Mouse (Mus musculus) frontal cortex, adult 2 months (tissue): ENCODE measurements around the gene Ldlrad3. TPM values are rescaled to one million over a fixed set of nuclear protein-coding genes. Genes with fewer than 3 reads are reported as not detected.

Source experiments
- DNase-seq, 2 experiments: peaks; one replicate each; pipeline ENCODE4 v3.0.0; 2022; ENCODE audit warnings: low spot score in 1 of 2; ENCODE audit errors: extremely low spot score in 1 of 2
- polyA plus RNA-seq: library from polyadenylated mRNA; depleted of rRNA; stranded (reverse); fragments of >200 nt; gene quantifications from 2 replicates; pipeline ENCODE4 v1.2.3, GENCODE M21; 2012

Ldlrad3 gene
- polyA plus RNA-seq, 1 experiment, result 12.1 TPM

DNA sequence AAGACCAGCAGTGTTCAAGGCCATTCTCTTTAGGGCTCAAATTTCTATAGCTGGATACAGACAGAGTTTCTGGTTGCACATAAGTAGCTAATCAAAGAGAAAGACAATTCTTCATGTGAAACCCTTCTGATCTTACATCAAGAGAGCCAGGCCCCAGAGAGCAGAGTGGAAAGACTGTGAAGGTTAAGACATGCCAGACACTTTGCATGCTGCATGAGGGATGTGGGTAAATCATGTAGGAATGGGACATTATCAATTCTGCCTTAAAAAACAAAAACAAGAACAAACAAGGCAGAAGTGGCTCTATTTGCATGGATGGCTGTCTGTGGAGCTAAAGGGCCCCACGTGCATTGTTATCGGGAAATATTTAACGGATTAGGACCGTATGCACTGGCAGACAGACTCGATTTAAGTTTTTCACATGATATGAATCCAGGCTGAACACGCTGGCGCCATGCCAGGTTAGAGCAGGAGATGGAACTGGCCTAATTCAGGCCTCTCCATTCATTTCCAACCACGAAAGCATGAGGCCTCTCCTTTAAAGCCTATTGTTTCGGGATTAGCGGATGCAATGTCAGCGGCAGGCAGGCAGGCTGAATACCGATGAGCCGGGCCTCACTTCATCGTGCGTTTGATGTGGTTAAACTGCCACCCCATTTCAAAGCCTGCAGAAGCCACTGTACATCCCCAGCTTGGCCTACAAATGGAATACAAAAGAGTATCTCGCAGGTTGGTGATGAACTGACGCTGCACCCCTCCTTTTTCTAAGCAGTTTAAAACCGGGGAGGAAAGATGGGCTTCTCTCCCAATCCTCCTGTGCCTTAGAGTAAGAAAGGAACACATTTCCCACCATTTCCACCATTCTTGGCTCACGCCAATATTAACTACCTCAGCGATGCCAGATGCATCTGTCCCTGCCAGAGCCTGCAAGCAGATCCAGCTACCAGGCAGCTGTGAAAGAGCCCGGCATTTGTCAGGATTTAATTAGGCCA lies 207.4 kb downstream of the Ldlrad3 start:
- DNase-seq, result no peak

DNA sequence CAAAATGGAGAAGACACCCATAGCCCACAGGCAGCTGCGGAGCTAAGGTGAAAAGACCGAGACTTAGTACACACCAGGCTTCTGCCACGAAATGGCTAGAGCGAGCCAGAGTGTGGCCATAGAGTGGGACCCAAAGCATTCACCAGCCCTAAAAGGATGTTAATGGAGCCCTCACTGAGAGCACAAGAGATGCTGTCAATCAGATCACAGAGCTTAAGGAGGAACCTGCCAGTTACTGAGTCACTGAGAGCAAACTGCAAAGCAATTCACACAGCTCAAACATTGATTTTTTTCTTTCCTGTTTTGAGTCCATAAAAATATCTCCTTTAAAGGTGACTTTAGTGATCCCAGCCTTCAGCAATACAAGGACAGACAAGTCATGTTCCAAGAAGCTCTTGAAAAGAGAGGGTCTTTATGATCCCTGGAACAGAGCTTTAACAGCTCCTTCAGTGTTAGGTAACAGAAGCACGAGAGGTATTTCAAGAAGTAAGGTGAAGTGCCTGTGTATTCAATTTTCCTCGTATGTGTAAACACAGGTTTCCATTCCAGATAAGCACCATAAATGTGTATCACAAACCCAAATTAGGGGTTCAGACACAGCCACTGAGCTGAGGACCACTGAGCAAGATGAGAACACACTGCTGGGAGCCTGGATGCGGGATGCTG lies 209.7 kb downstream of the Ldlrad3 start:
- no peak for DNase-seq

DNA sequence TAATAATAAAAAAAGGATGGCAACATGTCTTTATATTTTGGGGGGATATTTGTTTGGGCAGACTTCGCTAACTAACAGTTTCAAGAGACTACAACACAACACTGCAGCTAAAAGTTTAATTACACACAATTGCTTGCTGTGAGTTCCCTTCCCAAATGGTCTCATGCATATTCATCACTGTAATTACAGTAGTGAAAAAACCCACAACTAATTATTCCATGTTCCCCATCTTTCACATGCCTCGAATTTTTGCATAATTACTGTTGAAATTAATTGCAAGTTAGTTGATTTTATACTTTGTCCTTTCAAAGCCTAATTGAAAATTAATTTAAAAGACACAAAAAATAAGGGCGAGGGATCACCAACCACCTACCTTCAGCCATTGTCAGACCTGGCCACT lies 212.4 kb downstream of the Ldlrad3 start:
- no peak for DNase-seq

GRCm38 (mm10) chr2:101967601-101968000 lies 218.6 kb downstream of the Ldlrad3 start:
- DNase-seq, result no peak

DNA sequence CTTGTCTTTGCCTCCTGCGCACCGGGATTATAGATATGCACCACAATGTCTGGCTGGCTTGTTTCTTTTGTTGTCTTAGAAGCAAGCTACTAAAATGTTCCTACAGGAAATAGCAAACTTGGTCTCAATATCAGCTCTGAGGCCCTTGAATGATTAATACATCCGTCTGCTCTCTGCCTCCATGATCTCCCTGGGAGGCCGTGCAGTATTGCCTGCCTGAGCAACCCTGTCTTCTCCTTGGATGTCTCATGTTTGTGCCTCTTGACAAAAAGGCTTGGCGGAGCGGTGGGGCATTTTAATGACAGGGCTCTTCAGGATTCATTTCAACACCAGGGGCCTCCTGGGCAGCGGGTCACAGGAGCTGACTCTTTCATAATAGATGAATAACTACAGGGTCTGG lies 219.0 kb downstream of the Ldlrad3 start:
- DNase-seq, result no peak

GRCm38 (mm10) chr2:101966017-101966416 lies 220.2 kb downstream of the Ldlrad3 start:
- no peak for DNase-seq

GRCm38 (mm10) chr2:101965515-101965914 lies 220.7 kb downstream of the Ldlrad3 start:
- DNase-seq, result no peak

DNA sequence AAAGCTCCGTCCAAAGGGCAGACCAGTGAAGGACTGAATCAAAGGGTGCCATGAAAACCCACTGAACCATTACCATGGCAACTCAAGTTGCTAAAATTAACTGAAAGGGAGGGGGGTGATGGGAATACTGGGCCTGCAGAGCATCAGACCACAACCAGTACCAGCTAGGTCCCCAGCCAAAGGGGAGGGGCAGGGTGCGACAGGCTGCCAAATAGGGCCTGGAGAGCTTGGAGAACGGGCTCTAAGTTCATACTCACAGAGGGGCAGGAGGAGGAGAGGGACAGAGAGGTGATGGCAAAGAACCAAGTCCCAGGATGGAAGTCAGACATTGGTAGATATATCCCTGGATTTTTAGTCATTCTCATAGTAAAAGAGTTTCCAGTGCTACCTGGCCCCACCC lies 222.8 kb downstream of the Ldlrad3 start:
- no peak for DNase-seq

- DNase-seq, result no peak
Observed at GRCm38 (mm10) chr2:101962349-101962748, 223.8 kb downstream of the Ldlrad3 start.

- no peak for DNase-seq
Observed at GRCm38 (mm10) chr2:101961391-101961790, 224.8 kb downstream of the Ldlrad3 start.

GRCm38 (mm10) chr2:101960658-101961057 lies 225.5 kb downstream of the Ldlrad3 start:
- DNase-seq, result peak; percentile 50 to 63

- no peak for DNase-seq
Observed at GRCm38 (mm10) chr2:101956125-101956524, 230.1 kb downstream of the Ldlrad3 start.

GRCm38 (mm10) chr2:101952951-101953361 lies 233.2 kb downstream of the Ldlrad3 start:
- DNase-seq, result no peak

- peak in 1 of 2 experiments; percentile 17 for DNase-seq
Observed at GRCm38 (mm10) chr2:101950716-101951520, 235.3 kb downstream of the Ldlrad3 start.

- DNase-seq, result no peak
Observed at GRCm38 (mm10) chr2:101935006-101935405, 251.2 kb downstream of the Ldlrad3 start.

DNA sequence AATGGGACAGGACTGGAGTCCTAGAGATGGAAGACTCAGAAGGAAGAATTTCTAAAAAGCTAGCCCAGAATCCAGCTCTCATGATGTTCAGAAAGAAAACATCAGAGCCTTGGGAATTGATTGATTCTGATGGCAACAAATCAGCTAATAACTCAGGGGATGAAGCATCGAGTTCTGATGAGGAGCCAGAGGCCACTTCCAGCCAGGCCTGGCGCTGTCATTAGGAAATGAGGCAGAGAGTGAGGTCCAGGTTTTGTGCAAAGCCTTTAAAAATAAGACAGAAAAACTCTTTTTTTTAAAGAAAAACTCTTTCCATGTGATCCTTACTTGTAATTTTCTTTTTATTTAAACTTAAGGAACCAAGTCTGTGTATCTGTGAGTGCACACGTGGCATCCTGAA lies 252.9 kb downstream of the Ldlrad3 start:
- DNase-seq, result no peak

- DNase-seq, result no peak
Observed at GRCm38 (mm10) chr2:101932169-101932936, 253.8 kb downstream of the Ldlrad3 start.

DNA sequence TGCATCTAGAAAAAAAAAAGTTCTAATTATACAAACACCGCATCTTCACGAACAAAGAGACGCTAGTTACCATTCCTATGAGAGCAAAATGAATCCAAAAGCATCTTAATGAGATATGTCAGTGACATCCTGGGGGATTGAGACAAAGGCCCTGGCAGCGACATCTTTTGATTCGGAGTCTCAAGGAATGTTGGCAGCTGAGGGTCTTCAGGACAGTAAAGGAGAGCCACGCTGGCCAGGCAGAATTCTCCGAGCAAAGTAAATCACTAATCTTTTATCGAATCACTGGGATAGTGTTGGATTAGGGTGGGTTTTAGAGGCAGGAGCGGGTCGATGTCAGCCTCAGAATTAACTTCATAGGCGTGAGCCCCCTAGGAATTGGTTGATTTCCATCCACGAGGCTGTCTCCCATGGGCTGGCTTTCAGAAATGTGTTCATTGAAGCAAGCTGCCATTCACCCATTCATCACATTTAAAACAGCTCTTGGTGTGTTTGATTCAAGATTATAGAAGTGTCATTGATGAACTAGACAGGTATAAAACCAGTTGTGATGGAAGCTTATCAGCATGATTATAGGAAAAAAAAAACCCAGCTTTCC lies 260.5 kb downstream of the Ldlrad3 start:
- DNase-seq, result no peak

DNA sequence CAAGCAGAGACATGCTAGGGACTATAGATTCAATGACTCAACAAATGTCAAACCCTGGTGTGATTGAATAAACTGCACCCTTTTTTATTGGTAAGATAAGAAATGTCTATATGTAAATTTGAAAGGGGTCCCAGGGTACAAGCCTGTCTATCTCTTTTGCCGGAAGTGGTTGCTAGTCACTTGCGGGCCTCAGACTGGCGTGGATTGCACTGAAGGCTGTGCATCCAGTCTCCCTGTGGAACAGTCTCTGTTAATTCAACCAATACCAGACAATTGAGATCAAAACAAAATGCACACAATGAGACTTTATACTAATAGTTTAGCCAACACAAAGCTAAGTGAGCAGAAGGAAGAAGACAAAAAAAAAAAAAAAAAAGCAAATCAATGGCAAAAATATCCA lies 261.0 kb downstream of the Ldlrad3 start:
- DNase-seq, result no peak

DNA sequence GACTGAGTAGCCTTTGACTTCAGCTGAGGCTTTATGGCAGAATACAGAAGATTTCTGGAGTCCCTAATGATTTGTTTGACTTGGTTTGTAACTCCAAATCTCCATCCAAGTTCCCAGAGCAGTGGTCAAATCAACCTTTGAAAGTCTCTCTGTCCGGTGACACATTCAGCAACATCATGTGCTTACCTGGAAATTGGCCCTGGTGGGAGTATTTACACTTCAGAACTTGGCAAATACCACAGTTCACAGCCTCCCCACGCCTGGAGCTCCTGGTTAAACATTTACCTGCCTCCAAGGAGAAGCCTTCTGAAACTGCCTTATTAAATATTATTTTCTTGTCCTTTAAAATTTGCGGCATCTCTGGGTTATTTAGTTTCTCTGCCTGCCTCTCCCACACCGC lies 263.0 kb downstream of the Ldlrad3 start:
- DNase-seq, result no peak
